Mouse (Mus musculus): ENCODE data around the gene 6030458C11Rik. TPM values are rescaled to one million over a fixed set of nuclear protein-coding genes. Genes with fewer than 3 reads are reported as not detected.
A peak's percentile ranks its signal among the peaks of the same experiment; 100 is the strongest.

The 6030458C11Rik gene
- polyA plus RNA-seq (2016; fragmentation: Nextera tagmentation; extraction: Ambion mirVana) = 39.5 and 42.7 TPM in 2 replicates

GRCm38 (mm10) chr15:12824197-12824952, at the start of gene 6030458C11Rik, which contains the start of gene Drosha:
Gene 6030458C11Rik, minus strand, starts transcription at chr15:12824649.
Gene Drosha, plus strand, starts transcription at chr15:12824815.
- Histone ChIP-seq H3K27ac (0 out of 2 replicates have a peak within 1 kb of the TSS, but pooled peaks have one; percentile 26), H3K4me2 (replicated peaks) (peak within 1 kb of the TSS; percentile 73), H3K4me1 (peaks cover 19% of the 10 kb centered on the region), H3K36me3 (peaks cover 41% of the 10 kb centered on the region), H3K4me3 (peak within 1 kb of the TSS; percentile 87), H3K9ac (peak within 1 kb of the TSS; percentile 92), H3K9me3 (no peaks in the 10 kb centered on the region), H3K27me3 (replicated peaks) (no peaks in the 10 kb centered on the region)
- WGBS = under 1% methylated on average over 67 of the region's 67 CpGs
- peak; percentile 100 for ATAC-seq (ENCODE audit: low FRiP score, low read depth)

DNA sequence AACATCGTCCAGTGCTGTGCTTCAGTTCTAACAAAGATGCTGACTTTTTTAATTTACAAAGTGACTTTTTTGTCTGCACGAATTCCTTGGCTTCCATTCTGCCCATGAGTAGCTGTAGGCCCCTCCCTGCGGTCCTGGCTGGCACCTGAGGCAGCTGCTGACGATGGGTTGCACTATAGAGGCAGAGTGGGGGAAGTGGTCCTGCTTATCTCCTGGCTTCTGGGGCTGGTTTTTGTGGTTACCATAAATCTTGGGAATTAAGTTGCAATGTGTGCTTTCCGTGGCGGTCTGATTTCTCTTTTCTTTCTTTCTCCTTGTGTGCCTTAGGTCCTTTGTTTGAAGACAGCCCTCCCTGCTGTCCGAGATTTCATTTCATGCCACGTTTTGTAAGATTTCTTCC, 42.8 kb upstream of the 6030458C11Rik start:
- Histone ChIP-seq H3K27me3 (replicated peaks) (no peaks in the 10 kb centered on the region), H3K9me3 (no peaks in the 10 kb centered on the region), H3K27ac (no peak overlapping the region), H3K36me3 (peaks cover 42% of the 10 kb centered on the region), H3K4me1 (no peaks in the 10 kb centered on the region), H3K4me2 (replicated peaks) (no peak overlapping the region), H3K4me3 (no peak overlapping the region), H3K9ac (no peak overlapping the region)
- WGBS = 65% methylated on average over 8 of the region's 8 CpGs
- no peak for ATAC-seq (ENCODE audit: low FRiP score, low read depth)

DNA sequence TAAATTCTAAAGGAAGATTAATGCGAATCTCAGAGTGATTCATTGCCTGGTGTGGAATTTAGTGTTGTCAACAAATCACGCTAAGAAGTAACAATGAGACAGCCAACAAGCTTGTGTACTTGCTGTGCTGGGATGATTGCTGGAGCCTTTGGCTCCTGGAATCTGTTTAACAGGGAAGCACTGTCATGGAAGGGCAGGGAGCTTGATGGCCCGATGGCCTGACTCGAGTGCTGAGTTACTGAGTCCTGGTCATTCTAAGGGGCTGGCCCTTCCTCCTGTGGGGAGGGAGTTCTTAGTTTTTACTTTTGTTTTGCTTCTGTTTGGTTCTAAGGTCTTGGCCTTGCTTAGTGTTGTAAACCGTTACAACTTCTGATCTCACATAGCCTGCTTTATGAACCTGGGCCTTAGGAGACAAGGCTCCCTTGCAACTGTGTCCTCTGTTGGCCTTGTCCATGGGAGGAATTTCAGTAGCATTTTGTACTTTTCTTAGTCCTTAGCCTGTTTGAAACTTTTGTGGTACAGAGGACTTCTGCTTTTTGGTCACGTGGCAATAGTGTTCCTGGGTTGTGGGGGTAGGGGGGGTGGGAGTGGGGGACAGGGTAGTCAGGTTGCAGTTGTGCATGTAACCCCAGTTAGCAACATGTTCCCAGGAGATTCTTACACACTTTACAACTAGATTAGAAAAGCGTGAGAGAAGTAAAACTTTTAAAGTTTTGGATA, 41.3 kb upstream of the 6030458C11Rik start:
- Histone ChIP-seq H3K4me3 (no peak overlapping the region), H3K27ac (no peak overlapping the region), H3K4me1 (no peaks in the 10 kb centered on the region), H3K9me3 (no peaks in the 10 kb centered on the region), H3K27me3 (replicated peaks) (no peaks in the 10 kb centered on the region), H3K36me3 (peaks cover 45% of the 10 kb centered on the region), H3K4me2 (replicated peaks) (no peak overlapping the region), H3K9ac (no peak overlapping the region)
- WGBS = 86% methylated on average over 7 of the region's 7 CpGs
- ATAC-seq (ENCODE audit: low FRiP score, low read depth) = no peak

DNA sequence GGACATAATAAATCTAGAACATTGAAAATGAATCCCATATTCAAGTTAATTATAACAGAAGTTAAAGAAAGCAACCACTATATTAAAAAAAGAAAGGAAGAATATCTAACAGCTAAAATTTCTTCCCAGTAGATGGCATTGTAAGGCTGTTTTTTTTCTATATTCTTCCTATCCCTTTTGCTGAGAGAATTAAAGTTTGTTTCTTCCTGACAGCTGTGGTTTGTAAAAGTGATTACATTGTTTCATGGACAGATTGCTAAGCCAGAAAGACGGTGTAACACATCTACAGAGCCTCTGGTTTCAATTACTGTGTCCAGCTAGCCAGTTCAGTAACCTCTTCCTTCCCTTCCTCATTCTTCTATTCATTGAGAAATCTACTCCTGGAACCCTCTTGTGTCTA, 39.2 kb upstream of the 6030458C11Rik start:
- H3K27ac ChIP-seq = no peak overlapping the region
- WGBS = 87% methylated on average over 1 of the region's 1 CpGs

DNA sequence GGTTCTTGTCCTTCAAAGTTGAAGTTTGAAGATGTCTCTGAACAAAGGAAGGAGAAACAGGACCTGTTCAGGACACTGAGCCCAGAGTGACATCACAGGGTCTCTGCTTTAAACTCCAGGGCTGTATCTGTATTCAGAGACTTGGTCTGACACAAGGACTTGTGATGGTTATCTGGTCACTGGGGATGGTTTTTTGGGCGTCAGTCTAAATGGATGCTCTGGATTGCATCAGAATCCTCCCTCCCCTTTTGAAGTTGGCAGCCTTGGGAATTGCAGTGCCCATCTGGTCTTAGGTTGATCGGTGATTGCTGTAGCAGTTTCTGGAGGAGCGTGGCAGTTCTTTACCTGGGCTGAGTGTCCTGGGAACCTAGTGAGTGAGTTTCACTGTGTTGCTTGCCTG, 37.6 kb upstream of the 6030458C11Rik start:
- H3K4me3 ChIP-seq = no peak overlapping the region
- 90% methylated on average over 3 of the region's 3 CpGs for WGBS
- H3K36me3 ChIP-seq = peaks cover 55% of the 10 kb centered on the region
- H3K4me1 ChIP-seq = no peaks in the 10 kb centered on the region
- no peak overlapping the region for H3K27ac ChIP-seq
- ATAC-seq (ENCODE audit: low FRiP score, low read depth) = no peak
- H3K9ac ChIP-seq = no peak overlapping the region
- no peak overlapping the region for H3K4me2 ChIP-seq (replicated peaks)
- H3K27me3 ChIP-seq (replicated peaks) = no peaks in the 10 kb centered on the region
- H3K9me3 ChIP-seq = no peaks in the 10 kb centered on the region

More for the DNA sequence above, 39.2 kb upstream of the 6030458C11Rik start:
- no peaks in the 10 kb centered on the region for H3K27me3 ChIP-seq (replicated peaks)
- no peaks in the 10 kb centered on the region for H3K4me1 ChIP-seq
- H3K4me2 ChIP-seq (replicated peaks) = no peak overlapping the region
- no peak overlapping the region for H3K9ac ChIP-seq
- ATAC-seq (ENCODE audit: low FRiP score, low read depth) = no peak
- no peak overlapping the region for H3K4me3 ChIP-seq
- no peaks in the 10 kb centered on the region for H3K9me3 ChIP-seq
- H3K36me3 ChIP-seq = peaks cover 54% of the 10 kb centered on the region

GRCm38 (mm10) chr15:12858645-12859044, 34.2 kb upstream of the 6030458C11Rik start:
- H3K4me2 ChIP-seq (replicated peaks) = no peak overlapping the region
- H3K4me3 ChIP-seq = no peak overlapping the region
- no peaks in the 10 kb centered on the region for H3K4me1 ChIP-seq
- H3K27ac ChIP-seq = no peak overlapping the region
- H3K9ac ChIP-seq = no peak overlapping the region
- no peak for ATAC-seq (ENCODE audit: low FRiP score, low read depth)
- H3K36me3 ChIP-seq = peaks cover 72% of the 10 kb centered on the region
- WGBS = 93% methylated on average over 3 of the region's 3 CpGs
- no peaks in the 10 kb centered on the region for H3K27me3 ChIP-seq (replicated peaks)
- no peaks in the 10 kb centered on the region for H3K9me3 ChIP-seq

- H3K9me3 ChIP-seq = no peaks in the 10 kb centered on the region
- no peaks in the 10 kb centered on the region for H3K4me1 ChIP-seq
- H3K36me3 ChIP-seq = peaks cover 76% of the 10 kb centered on the region
- ATAC-seq (ENCODE audit: low FRiP score, low read depth) = no peak
- no peaks in the 10 kb centered on the region for H3K27me3 ChIP-seq (replicated peaks)
- H3K4me2 ChIP-seq (replicated peaks) = no peak overlapping the region
- H3K27ac ChIP-seq = no peak overlapping the region
- no peak overlapping the region for H3K9ac ChIP-seq
- no peak overlapping the region for H3K4me3 ChIP-seq
- 92% methylated on average over 12 of the region's 12 CpGs for WGBS
Observed at GRCm38 (mm10) chr15:12857840-12858516, 33.5 kb upstream of the 6030458C11Rik start.

DNA sequence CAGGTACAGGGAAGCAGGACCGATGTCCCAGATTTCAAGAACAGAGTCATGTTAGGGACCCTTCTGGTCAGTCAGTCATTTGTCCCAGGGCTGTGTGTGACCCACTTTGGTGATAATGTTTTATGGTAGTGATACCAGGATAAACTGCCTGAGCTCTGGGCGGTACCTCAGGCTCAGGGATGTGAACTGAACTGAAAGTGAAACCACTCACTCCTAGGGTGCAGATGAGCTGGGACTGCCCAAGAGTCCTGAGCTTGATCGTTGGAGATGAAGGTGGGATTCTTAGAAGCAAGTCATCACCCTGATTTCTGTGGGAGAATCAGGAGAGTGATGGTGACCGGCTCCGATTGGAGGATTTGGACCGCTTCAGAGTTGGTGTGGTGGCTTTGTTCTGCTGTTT, 32.3 kb upstream of the 6030458C11Rik start:
- no peak for ATAC-seq (ENCODE audit: low FRiP score, low read depth)
- Histone ChIP-seq H3K4me2 (replicated peaks) (no peak overlapping the region), H3K9me3 (no peaks in the 10 kb centered on the region), H3K4me1 (no peaks in the 10 kb centered on the region), H3K4me3 (no peak overlapping the region), H3K36me3 (peaks cover 81% of the 10 kb centered on the region), H3K27me3 (replicated peaks) (no peaks in the 10 kb centered on the region), H3K27ac (no peak overlapping the region), H3K9ac (no peak overlapping the region)
- WGBS = 97% methylated on average over 6 of the region's 6 CpGs

GRCm38 (mm10) chr15:12853471-12853870, 29.0 kb upstream of the 6030458C11Rik start:
- Histone ChIP-seq H3K4me2 (replicated peaks) (no peak overlapping the region), H3K27ac (no peak overlapping the region), H3K4me3 (no peak overlapping the region), H3K36me3 (peaks cover 86% of the 10 kb centered on the region), H3K9me3 (no peaks in the 10 kb centered on the region), H3K27me3 (replicated peaks) (no peaks in the 10 kb centered on the region), H3K4me1 (no peaks in the 10 kb centered on the region), H3K9ac (no peak overlapping the region)
- no peak for ATAC-seq (ENCODE audit: low FRiP score, low read depth)
- WGBS = 96% methylated on average over 8 of the region's 8 CpGs

DNA sequence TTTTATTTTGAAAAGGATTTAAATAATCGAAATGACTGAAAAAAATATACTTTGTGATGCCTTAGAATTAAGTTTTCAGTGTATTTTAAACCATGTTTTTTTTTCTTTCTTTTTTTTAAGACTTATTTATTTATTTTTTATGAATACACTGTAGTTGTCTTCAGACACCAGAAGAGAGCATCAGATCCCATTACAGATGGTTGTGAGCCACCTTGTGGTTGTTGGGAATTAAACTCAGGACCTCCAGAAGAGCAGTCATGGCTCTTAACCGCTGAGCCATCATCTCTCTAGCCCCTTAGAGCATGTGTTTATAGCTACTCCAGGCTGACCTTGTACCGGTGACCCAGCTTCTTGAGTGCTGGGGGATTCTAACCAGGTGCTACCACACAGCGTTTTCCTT, 24.9 kb upstream of the 6030458C11Rik start:
- H3K36me3 ChIP-seq = peaks cover 87% of the 10 kb centered on the region
- WGBS = 88% methylated on average over 4 of the region's 4 CpGs

GRCm38 (mm10) chr15:12848196-12848975, 23.9 kb upstream of the 6030458C11Rik start:
- Histone ChIP-seq H3K9ac (no peak overlapping the region), H3K36me3 (peaks cover 87% of the 10 kb centered on the region), H3K4me2 (replicated peaks) (no peak overlapping the region), H3K27ac (no peak overlapping the region), H3K9me3 (no peaks in the 10 kb centered on the region), H3K4me1 (no peaks in the 10 kb centered on the region), H3K27me3 (replicated peaks) (no peaks in the 10 kb centered on the region), H3K4me3 (no peak overlapping the region)
- no peak for ATAC-seq (ENCODE audit: low FRiP score, low read depth)
- WGBS = 77% methylated on average over 11 of the region's 11 CpGs

More for the DNA sequence above, 24.9 kb upstream of the 6030458C11Rik start:
- H3K9me3 ChIP-seq = no peaks in the 10 kb centered on the region
- no peak for ATAC-seq (ENCODE audit: low FRiP score, low read depth)
- no peak overlapping the region for H3K4me2 ChIP-seq (replicated peaks)
- no peaks in the 10 kb centered on the region for H3K4me1 ChIP-seq
- H3K27ac ChIP-seq = no peak overlapping the region
- no peaks in the 10 kb centered on the region for H3K27me3 ChIP-seq (replicated peaks)
- no peak overlapping the region for H3K9ac ChIP-seq
- no peak overlapping the region for H3K4me3 ChIP-seq
